Mouse (Mus musculus): ENCODE data around the gene Hhip.

Gene Hhip

GRCm38 (mm10) chr8:80057198-80058174 is at the start of gene Hhip:
Gene Hhip, minus strand, starts transcription at chr8:80058006.
- no peak for DNase-seq (ENCODE audit: low read depth, low spot score)

- no peak for DNase-seq (ENCODE audit: low read depth, low spot score)
Observed at GRCm38 (mm10) chr8:80087021-80087420, 29.2 kb upstream of the Hhip start.

- no peak for DNase-seq (ENCODE audit: low read depth, low spot score)
Observed at GRCm38 (mm10) chr8:80058193-80058592, 387 bp upstream of the Hhip start.

GRCm38 (mm10) chr8:80056331-80057070 is 1.3 kb downstream of the Hhip start:
- DNase-seq (ENCODE audit: low read depth, low spot score), result no peak

- DNase-seq (ENCODE audit: low read depth, low spot score), result no peak
Observed at GRCm38 (mm10) chr8:80055777-80056176, 2.0 kb downstream of the Hhip start.

GRCm38 (mm10) chr8:80055094-80055493 is 2.7 kb downstream of the Hhip start:
- DNase-seq (ENCODE audit: low read depth, low spot score), result no peak

GRCm38 (mm10) chr8:80054216-80054615 is 3.6 kb downstream of the Hhip start:
- DNase-seq (ENCODE audit: low read depth, low spot score), result no peak

- DNase-seq (ENCODE audit: low read depth, low spot score), result no peak
Observed at GRCm38 (mm10) chr8:80052838-80053237, 5.0 kb downstream of the Hhip start.

GRCm38 (mm10) chr8:80051494-80051893 is 6.3 kb downstream of the Hhip start:
- DNase-seq (ENCODE audit: low read depth, low spot score), result no peak

GRCm38 (mm10) chr8:80049256-80050005 is 8.4 kb downstream of the Hhip start:
- DNase-seq (ENCODE audit: low read depth, low spot score), result no peak

- no peak for DNase-seq (ENCODE audit: low read depth, low spot score)
Observed at GRCm38 (mm10) chr8:80048256-80048655, 9.6 kb downstream of the Hhip start.

GRCm38 (mm10) chr8:80037644-80038253 is 20.1 kb downstream of the Hhip start:
- no peak for DNase-seq (ENCODE audit: low read depth, low spot score)

- peak; percentile 47 for DNase-seq (ENCODE audit: low read depth, low spot score)
Observed at GRCm38 (mm10) chr8:80032604-80033003, 25.2 kb downstream of the Hhip start.

GRCm38 (mm10) chr8:80031330-80032293 is 26.2 kb downstream of the Hhip start:
- DNase-seq (ENCODE audit: low read depth, low spot score), result no peak

- DNase-seq (ENCODE audit: low read depth, low spot score), result no peak
Observed at GRCm38 (mm10) chr8:80029631-80030030, 28.2 kb downstream of the Hhip start.

- DNase-seq (ENCODE audit: low read depth, low spot score), result no peak
Observed at GRCm38 (mm10) chr8:80020469-80020868, 37.3 kb downstream of the Hhip start.

- no peak for DNase-seq (ENCODE audit: low read depth, low spot score)
Observed at GRCm38 (mm10) chr8:80015818-80016217, 42.0 kb downstream of the Hhip start.

GRCm38 (mm10) chr8:80004421-80004820 is 53.4 kb downstream of the Hhip start:
- no peak for DNase-seq (ENCODE audit: low read depth, low spot score)

GRCm38 (mm10) chr8:80002313-80002712 is 55.5 kb downstream of the Hhip start:
- no peak for DNase-seq (ENCODE audit: low read depth, low spot score)

GRCm38 (mm10) chr8:79995075-79995474 is 62.7 kb downstream of the Hhip start:
- DNase-seq (ENCODE audit: low read depth, low spot score), result peak; percentile 44
